Mouse (Mus musculus) neural tube, embryonic 12.5 days (tissue): ENCODE measurements around the gene Babam2. TPM values are rescaled to one million over a fixed set of nuclear protein-coding genes. Genes with fewer than 3 reads are reported as not detected.

Experiments
- ATAC-seq: fragments of 200-750 bp; cut with Nextera tagmentation; 2 replicates; pipeline ENCODE4 v1.8.0; 2017; ENCODE audit warnings: low read depth, mild to moderate bottlenecking, moderate TSS enrichment, moderate library complexity; ENCODE audit not compliant: low FRiP score
- H3K27ac ChIP-seq: fragments of 300-500 bp; sonication (generic); 2 replicates; pipeline ENCODE4 v1.5.1; 2016
- H3K27me3 ChIP-seq: fragments of 300-500 bp; sonication (generic); replicated peaks from 2 replicates; pipeline ENCODE4 v1.6.1; 2016; ENCODE audit warnings: mild to moderate bottlenecking
- H3K36me3 ChIP-seq: fragments of 300-500 bp; sonication (generic); 2 replicates; pipeline ENCODE4 v1.6.1; 2016; ENCODE audit warnings: mild to moderate bottlenecking
- H3K4me1 ChIP-seq: fragments of 300-500 bp; sonication (generic); 2 replicates; pipeline ENCODE4 v1.6.1; 2016
- H3K4me2 ChIP-seq: fragments of 300-500 bp; sonication (generic); replicated peaks from 2 replicates; pipeline ENCODE4 v1.6.1; 2016; ENCODE audit warnings: mild to moderate bottlenecking
- H3K4me3 ChIP-seq: fragments of 300-500 bp; sonication (generic); 2 replicates; pipeline ENCODE4 v1.5.1; 2016
- H3K9ac ChIP-seq: fragments of 300-500 bp; sonication (generic); 2 replicates; pipeline ENCODE4 v1.6.1; 2016; ENCODE audit warnings: mild to moderate bottlenecking
- H3K9me3 ChIP-seq: fragments of 300-500 bp; sonication (generic); 2 replicates; pipeline ENCODE4 v1.6.1; 2016; ENCODE audit warnings: mild to moderate bottlenecking
- WGBS: fragments of 180-500 bp; shearing (Covaris S2); methylation state at CpG from one replicate; pipeline ENCODE4 v1.1.7; 2016; 5-methylcytosine and 5-hydroxymethylcytosine counted together
- polyA plus RNA-seq: library from polyadenylated mRNA; unstranded; fragments of >200 nt; fragmentation: Nextera tagmentation; extraction: Ambion mirVana; gene quantifications from 2 replicates; pipeline ENCODE4 v1.2.1, GENCODE M21; 2016

The Babam2 gene
- polyA plus RNA-seq, 1 experiment from 2014 or later, result 36.0 TPM

DNA sequence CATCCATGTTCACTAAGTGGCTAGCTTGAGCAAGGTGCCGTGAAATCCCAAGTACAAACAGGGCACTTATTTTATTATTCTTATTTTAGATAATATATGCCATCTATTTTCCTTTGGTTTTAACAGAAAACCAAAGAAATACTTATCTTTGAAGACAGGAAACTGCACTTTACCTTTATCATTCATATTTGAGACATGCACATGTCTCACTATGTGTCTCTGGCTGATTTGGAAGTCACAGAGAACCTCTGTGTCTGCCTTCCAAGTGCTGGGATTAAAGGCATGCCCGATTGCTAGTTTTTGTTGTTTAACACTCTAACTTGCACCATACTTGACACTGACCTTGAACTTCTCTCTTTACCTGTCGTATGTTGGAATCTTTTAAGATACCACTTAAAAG lies 9.5 kb upstream of the Babam2 start:
- ATAC-seq, result no peak
- WGBS, result 95% methylated on average over 3 of the region's 3 CpGs
- Histone ChIP-seq H3K4me3 (no peak overlapping the region), H3K4me2 (no peak overlapping the region), H3K27ac (no peak overlapping the region), H3K27me3 (no peaks in the 10 kb centered on the region), H3K9me3 (no peaks in the 10 kb centered on the region), H3K4me1 (no peaks in the 10 kb centered on the region), H3K36me3 (no peaks in the 10 kb centered on the region), H3K9ac (no peak overlapping the region)

DNA sequence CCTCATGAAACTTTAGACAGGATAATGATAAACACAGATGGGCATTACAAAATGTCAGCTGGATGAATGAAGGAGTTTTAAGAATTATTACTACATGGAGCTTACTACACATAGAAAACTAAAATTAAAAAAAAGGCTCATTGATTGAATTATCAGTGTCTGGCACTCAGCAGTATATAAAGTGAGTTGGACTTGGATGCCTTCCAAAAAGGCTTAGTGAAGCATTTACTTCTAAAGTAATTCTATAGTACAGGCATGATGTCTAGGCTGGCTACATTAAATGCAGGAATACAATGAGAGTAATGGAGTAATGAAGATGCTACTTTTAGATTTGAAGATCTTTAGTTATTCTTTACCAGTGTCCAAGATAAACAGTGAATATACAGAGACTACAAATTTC lies 4.3 kb upstream of the Babam2 start:
- H3K4me1 ChIP-seq, result peaks cover 2% of the 10 kb centered on the region; the same call in 1 of the 2 replicates
- no peak overlapping the region for H3K27ac ChIP-seq
- H3K4me3 ChIP-seq, result no peak overlapping the region
- no peak overlapping the region for H3K9ac ChIP-seq
- no peaks in the 10 kb centered on the region for H3K36me3 ChIP-seq
- H3K9me3 ChIP-seq, result no peaks in the 10 kb centered on the region
- H3K4me2 ChIP-seq, result no peak overlapping the region
- ATAC-seq, result no peak
- H3K27me3 ChIP-seq, result no peaks in the 10 kb centered on the region

DNA sequence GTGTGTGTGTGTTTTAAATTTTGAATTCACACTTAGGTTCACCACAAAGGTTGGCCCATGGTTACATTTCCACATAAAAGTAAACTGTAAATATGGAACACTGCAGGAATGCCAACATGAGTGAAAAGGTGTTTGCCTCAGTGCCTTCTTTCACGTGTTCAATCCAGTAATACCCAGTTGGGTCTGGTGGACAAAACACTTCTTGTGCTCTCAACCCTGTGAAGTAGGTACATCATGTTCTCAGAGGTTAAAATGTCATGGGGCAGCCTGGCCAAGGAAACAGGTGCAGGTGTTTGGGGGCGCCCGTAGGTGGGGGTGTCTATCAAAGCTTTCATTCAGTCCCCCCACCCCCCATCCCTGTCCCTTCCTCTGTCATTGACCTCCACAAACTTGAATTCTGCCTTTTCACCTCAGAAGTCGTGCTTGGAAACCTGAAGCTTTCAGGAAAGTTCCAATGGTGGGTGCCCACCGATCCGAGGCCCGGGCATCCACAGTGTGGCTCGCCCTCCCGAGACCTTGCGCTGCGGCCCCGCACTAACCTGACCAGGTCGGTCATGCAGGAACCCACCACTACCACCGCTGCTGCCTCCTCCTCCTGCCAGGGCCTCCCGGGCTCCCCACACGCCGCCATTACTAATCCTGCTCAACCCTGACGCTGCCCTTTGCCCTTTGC lies 377 bp upstream of the Babam2 start, which contains the start of gene Rbks:
Gene Rbks (minus strand): TSS at position 657 of the 673 bp plus-strand sequence.
- H3K27ac ChIP-seq, result peak within 1 kb of the TSS; percentile 71
- WGBS, result 8% methylated on average over 18 of the region's 18 CpGs
- no peaks in the 10 kb centered on the region for H3K36me3 ChIP-seq
- peaks cover 2% of the 10 kb centered on the region; the same call in 1 of the 2 replicates for H3K4me1 ChIP-seq
- H3K4me2 ChIP-seq, result peak within 1 kb of the TSS; percentile 73
- no peaks in the 10 kb centered on the region for H3K9me3 ChIP-seq
- peak within 1 kb of the TSS; percentile 78 for H3K9ac ChIP-seq
- peak; percentile 3 for ATAC-seq
- peak within 1 kb of the TSS; percentile 75 for H3K4me3 ChIP-seq
- no peaks in the 10 kb centered on the region for H3K27me3 ChIP-seq

DNA sequence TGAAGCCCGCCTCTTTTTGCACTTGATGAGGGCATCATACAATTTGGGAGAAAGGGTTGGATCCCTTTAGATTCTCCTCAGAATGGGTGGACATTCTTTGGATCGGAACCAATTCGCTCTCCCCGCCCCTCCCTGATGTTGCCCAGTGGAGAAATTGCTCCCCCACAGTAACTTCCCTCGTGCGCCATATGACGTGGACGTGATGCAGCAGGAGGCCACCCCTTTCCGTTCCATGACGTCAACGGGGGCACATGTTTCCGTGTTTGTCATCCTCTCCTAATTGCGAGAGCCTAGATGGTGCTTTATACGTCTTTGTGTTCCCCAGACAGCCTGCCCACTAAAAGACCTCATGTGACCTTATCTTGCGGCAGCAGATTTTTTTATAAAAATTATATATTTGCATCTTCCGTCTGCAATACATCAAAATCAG lies 828 bp downstream of the Babam2 start:
- peak; percentile 82 for ATAC-seq
- 8% methylated on average over 16 of the region's 16 CpGs for WGBS
- Histone ChIP-seq H3K27me3 (no peaks in the 10 kb centered on the region), H3K9ac (peak overlapping the region; percentile 78), H3K9me3 (no peaks in the 10 kb centered on the region), H3K36me3 (no peaks in the 10 kb centered on the region), H3K27ac (peak overlapping the region; percentile 71; the same call in 1 of the 2 replicates), H3K4me3 (peak overlapping the region; percentile 75), H3K4me1 (peaks cover 2% of the 10 kb centered on the region; the same call in 1 of the 2 replicates), H3K4me2 (peak overlapping the region; percentile 73)

DNA sequence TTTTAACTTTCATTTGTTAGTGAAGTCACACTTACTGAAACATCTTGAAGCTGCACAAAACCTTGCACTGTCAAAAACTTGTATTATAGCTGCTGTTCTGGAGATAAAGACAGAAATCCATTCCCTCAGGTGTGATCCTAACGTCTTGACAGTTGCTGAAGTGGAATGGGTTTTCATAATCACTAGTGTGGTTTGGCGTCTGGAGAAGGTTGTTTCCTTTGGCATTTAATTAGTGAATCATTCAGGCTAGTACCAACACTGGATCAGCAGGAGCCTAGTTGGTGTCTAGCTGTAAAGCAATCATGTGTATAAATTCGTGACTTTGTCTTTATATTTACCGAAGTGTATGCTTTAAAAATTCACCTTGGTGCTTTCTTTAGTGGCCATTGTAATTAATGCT lies 1.4 kb downstream of the Babam2 start:
- WGBS, result 51% methylated on average over 4 of the region's 4 CpGs
- Histone ChIP-seq H3K27me3 (no peaks in the 10 kb centered on the region), H3K27ac (no peak overlapping the region), H3K9me3 (no peaks in the 10 kb centered on the region), H3K9ac (no peak overlapping the region), H3K36me3 (no peaks in the 10 kb centered on the region), H3K4me1 (peaks cover 2% of the 10 kb centered on the region; the same call in 1 of the 2 replicates), H3K4me3 (no peak overlapping the region), H3K4me2 (peak overlapping the region; percentile 73; the same call in 1 of the 2 replicates)
- ATAC-seq, result no peak

DNA sequence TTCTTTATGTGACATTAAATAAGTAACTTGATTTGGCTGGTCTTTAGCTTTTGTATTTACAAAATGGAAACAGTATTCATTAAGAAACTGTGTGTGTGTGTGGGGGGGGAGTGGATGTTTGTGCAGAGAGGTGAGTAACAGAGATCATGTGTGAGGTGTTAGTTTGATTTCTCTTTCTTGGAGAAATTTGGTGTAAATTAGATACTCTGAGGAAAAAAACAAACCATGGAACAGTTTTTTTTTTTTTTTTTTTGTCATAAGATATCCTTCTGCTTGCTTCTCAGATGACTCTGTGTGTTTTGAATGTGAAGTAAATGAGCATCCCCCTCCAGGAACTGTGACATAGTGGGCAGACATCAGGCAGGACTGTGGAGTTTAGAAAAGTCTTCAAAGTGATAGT lies 1.9 kb downstream of the Babam2 start:
- no peaks in the 10 kb centered on the region for H3K36me3 ChIP-seq
- no peak for ATAC-seq
- no peak overlapping the region for H3K27ac ChIP-seq
- H3K9me3 ChIP-seq, result no peaks in the 10 kb centered on the region
- H3K27me3 ChIP-seq, result no peaks in the 10 kb centered on the region
- no peak overlapping the region for H3K4me2 ChIP-seq
- H3K4me3 ChIP-seq, result no peak overlapping the region
- H3K4me1 ChIP-seq, result peaks cover 2% of the 10 kb centered on the region; the same call in 1 of the 2 replicates
- H3K9ac ChIP-seq, result no peak overlapping the region

DNA sequence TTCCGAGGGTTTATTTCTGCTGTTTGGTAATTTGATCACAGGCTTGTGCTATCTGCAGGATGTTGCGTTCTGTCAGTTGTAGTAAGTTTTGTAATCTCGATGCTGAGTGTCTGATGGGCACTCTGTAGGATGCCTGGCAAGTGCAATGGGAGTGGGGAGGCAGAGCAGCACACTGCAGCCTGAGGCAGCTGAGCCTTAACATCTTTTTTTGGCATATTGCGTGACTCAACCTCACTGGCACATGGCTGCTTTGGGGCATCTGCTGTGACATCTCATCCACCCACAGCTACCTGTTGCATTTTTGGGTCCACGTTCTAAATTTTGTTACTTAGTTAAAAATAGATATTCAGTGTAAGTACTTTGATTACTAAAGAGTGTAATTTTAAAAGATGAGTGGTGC lies 7.5 kb downstream of the Babam2 start:
- Histone ChIP-seq H3K36me3 (peaks cover 3% of the 10 kb centered on the region; the same call in 1 of the 2 replicates), H3K27me3 (no peaks in the 10 kb centered on the region), H3K9me3 (no peaks in the 10 kb centered on the region), H3K4me2 (no peak overlapping the region), H3K4me1 (no peaks in the 10 kb centered on the region), H3K4me3 (no peak overlapping the region), H3K9ac (no peak overlapping the region), H3K27ac (no peak overlapping the region)
- WGBS, result 89% methylated on average over 5 of the region's 5 CpGs
- ATAC-seq, result no peak

DNA sequence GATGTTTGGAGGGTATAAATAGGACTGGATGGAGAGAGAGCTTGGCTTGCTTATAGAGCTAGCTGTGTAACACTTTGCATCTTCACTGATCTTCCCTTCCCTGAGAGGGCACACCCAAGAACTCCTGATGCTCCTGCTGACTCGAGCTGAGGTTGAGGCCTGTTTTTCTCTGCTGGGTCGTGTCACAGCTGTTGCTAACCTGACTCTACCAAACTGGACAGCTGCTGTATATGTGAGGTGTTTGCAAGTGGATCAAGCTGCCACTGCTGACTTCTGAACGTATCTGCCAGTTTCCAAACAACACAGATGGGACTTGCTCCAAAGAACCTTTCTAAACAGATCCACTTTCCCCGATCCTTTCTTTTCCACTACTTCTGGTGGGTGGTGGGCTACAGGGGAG lies 9.3 kb downstream of the Babam2 start:
- H3K27me3 ChIP-seq, result no peaks in the 10 kb centered on the region
- peaks cover 3% of the 10 kb centered on the region; the same call in 1 of the 2 replicates for H3K36me3 ChIP-seq
- ATAC-seq, result no peak
- WGBS, result 83% methylated on average over 4 of the region's 4 CpGs
- H3K9me3 ChIP-seq, result no peaks in the 10 kb centered on the region
- H3K9ac ChIP-seq, result no peak overlapping the region
- no peak overlapping the region for H3K27ac ChIP-seq
- no peak overlapping the region for H3K4me2 ChIP-seq
- H3K4me3 ChIP-seq, result no peak overlapping the region
- no peaks in the 10 kb centered on the region for H3K4me1 ChIP-seq

DNA sequence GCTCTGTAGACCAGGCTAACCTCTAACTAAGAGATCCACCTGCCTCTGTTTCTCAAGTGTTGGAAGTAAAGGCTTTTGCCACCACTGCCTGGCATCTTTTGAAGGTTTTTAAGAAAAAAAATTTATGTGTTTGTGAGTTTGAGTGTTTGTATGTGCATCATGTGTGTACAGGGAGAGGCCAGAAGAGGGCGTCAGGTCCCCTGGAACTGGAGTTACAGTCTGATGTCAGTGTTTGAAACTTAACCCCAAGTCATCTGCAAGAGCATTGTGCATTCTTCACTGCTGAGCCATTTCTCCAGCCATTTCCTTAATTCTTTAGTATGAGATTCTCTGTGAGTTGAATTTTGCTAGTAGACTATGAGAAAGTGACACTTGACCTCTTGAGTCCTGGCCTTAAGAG lies 11.9 kb downstream of the Babam2 start:
- Histone ChIP-seq H3K4me2 (no peak overlapping the region), H3K4me1 (no peaks in the 10 kb centered on the region), H3K9me3 (no peaks in the 10 kb centered on the region), H3K36me3 (peaks cover 3% of the 10 kb centered on the region; the same call in 1 of the 2 replicates), H3K4me3 (no peak overlapping the region), H3K9ac (no peak overlapping the region), H3K27ac (no peak overlapping the region), H3K27me3 (no peaks in the 10 kb centered on the region)
- ATAC-seq, result no peak
- WGBS, result 70% methylated on average over 1 of the region's 1 CpGs

DNA sequence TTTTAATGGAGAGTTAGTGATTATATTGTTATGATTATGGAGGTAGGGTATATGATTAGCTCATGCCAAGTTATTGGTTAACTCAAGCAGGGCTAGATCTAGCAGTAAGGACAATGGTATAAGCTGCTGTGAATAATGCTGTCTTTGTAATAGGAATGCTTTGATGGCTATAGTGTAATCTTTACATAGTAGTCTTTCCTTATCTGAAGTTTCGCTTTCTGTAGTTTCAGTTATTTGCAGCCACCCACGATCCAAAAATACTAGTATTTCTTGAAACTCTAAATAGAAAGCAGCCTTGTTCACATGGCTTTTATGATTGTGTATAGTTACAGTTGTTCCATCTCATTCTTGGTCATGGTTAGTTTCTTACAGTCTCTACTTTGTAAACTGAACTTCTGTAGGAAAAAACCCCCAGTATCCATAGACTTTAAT lies 15.8 kb downstream of the Babam2 start:
- Histone ChIP-seq H3K4me1 (no peaks in the 10 kb centered on the region), H3K36me3 (no peaks in the 10 kb centered on the region), H3K4me3 (no peak overlapping the region), H3K9me3 (no peaks in the 10 kb centered on the region), H3K4me2 (no peak overlapping the region), H3K9ac (no peak overlapping the region), H3K27ac (no peak overlapping the region), H3K27me3 (no peaks in the 10 kb centered on the region)
- ATAC-seq, result no peak
- 87% methylated on average over 2 of the region's 2 CpGs for WGBS

DNA sequence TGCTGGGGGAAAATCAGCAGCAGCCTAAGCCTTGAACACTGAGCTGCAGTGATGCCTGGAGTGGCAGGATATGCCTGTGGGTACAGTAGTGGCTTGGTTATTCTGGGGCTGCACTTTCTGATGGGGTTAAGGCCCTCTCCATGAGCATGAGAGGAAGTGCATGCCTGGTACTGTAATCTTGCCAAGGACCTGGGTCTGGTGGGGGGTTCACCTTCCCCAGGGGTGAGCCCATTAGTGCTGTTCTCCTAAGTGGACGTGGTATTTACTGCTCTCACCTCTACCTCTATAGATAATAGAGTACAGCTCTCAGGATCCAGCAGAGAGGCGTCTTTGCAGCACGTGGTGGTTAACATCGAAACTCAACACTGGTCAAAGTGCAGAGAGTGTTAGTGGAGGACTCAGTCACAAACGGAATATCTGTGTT lies 16.4 kb downstream of the Babam2 start:
- 78% methylated on average over 5 of the region's 5 CpGs for WGBS
- no peak overlapping the region for H3K4me2 ChIP-seq
- H3K27me3 ChIP-seq, result no peaks in the 10 kb centered on the region
- no peak overlapping the region for H3K9ac ChIP-seq
- H3K9me3 ChIP-seq, result no peaks in the 10 kb centered on the region
- H3K4me3 ChIP-seq, result no peak overlapping the region
- no peak for ATAC-seq
- no peaks in the 10 kb centered on the region for H3K4me1 ChIP-seq
- H3K27ac ChIP-seq, result no peak overlapping the region
- H3K36me3 ChIP-seq, result no peaks in the 10 kb centered on the region

DNA sequence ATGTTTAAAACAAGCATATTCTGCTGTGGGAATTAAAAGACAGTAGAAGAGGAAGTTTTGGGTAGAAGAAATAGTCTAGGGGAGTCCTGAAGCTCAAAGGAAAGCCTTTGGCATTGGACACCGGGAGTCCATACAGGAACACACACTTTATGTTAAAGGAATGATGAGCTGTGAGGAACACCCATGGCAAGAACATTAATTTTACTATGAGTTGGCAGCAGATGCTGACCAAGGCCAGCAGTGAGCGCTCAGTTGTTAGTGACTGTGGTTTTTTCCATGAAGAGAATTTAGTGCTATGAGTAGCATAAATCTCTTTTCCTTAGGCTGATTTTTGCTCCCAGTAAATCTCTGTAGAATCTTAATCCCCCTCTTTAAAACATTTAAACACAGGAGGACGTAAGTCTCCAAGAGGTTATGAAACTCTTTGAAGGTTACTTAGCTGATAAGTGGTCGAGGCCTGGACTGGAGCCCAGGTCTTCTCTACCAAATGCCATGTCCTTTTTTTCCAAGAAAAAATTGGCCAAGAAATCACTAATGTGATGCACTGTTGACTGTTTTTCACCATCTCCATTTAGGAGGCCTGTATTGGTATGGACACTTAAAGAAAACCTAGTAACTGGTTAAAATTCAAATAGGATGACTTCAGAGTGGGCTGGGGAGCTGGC lies 18.1 kb downstream of the Babam2 start:
- no peak for ATAC-seq
- no peak overlapping the region for H3K4me3 ChIP-seq
- no peaks in the 10 kb centered on the region for H3K4me1 ChIP-seq
- H3K9ac ChIP-seq, result no peak overlapping the region
- WGBS, result 87% methylated on average over 4 of the region's 4 CpGs
- H3K27ac ChIP-seq, result no peak overlapping the region
- no peaks in the 10 kb centered on the region for H3K27me3 ChIP-seq
- H3K4me2 ChIP-seq, result no peak overlapping the region
- no peaks in the 10 kb centered on the region for H3K36me3 ChIP-seq
- no peaks in the 10 kb centered on the region for H3K9me3 ChIP-seq
